Mouse (Mus musculus): ENCODE results near the gene Gm10295. TPM values are rescaled to one million over a fixed set of nuclear protein-coding genes. Genes with fewer than 3 reads are reported as not detected.

The Gm10295 gene
- polyA plus RNA-seq, 1 experiment from 2014 or later = not detected

GRCm38 (mm10) chr7:71313148-71313765 is 38.0 kb downstream of the Gm10295 start:
- Histone ChIP-seq H3K36me3 (ENCODE audit: poor library complexity, severe bottlenecking) (no peaks in the 10 kb centered on the region), H3K27ac (no peak overlapping the region), H3K4me3 (no peak overlapping the region), H3K27me3 (no peaks in the 10 kb centered on the region), H3K9me3 (replicated peaks) (no peaks in the 10 kb centered on the region), H3K4me2 (no peak overlapping the region), H3K4me1 (no peaks in the 10 kb centered on the region), H3K9ac (no peak overlapping the region)
- WGBS = 88% methylated on average over 7 of the region's 7 CpGs
- ATAC-seq = no peak

DNA sequence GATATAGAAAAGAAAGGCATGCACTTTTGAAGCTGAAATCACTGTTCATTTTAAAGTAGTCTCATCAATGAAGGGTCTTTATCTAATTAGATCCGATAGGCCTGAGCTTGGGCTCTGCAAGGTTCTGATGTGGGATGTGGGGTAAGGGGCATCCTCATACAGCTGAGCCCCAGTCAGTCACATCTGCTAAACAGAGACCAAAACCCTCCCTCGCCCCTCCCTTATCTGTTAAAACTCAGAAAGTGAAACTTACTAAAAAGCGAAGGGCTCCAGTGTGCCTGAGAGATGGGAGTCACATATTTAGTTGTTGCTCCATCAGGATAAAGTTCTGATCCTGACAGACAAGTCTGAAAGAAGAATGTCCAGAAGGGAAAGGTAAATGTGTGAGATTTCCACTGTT is 38.9 kb downstream of the Gm10295 start:
- no peak for ATAC-seq
- Histone ChIP-seq H3K4me1 (peaks cover 3% of the 10 kb centered on the region), H3K4me2 (no peak overlapping the region), H3K9ac (no peak overlapping the region), H3K27ac (no peak overlapping the region), H3K27me3 (no peaks in the 10 kb centered on the region), H3K4me3 (no peak overlapping the region), H3K36me3 (ENCODE audit: poor library complexity, severe bottlenecking) (no peaks in the 10 kb centered on the region), H3K9me3 (replicated peaks) (no peaks in the 10 kb centered on the region)
- WGBS = 91% methylated on average over 3 of the region's 3 CpGs

GRCm38 (mm10) chr7:71311411-71311810 is 39.9 kb downstream of the Gm10295 start:
- WGBS = 77% methylated on average over 11 of the region's 11 CpGs
- ATAC-seq = no peak

GRCm38 (mm10) chr7:71308051-71308450 is 43.2 kb downstream of the Gm10295 start:
- H3K9me3 ChIP-seq (replicated peaks) = no peaks in the 10 kb centered on the region
- WGBS = 70% methylated on average over 8 of the region's 8 CpGs
- no peak for ATAC-seq
- no peaks in the 10 kb centered on the region for H3K36me3 ChIP-seq (ENCODE audit: poor library complexity, severe bottlenecking)
- H3K4me1 ChIP-seq = peaks cover 4% of the 10 kb centered on the region
- no peak overlapping the region for H3K4me2 ChIP-seq
- no peak overlapping the region for H3K4me3 ChIP-seq
- H3K27me3 ChIP-seq = no peaks in the 10 kb centered on the region
- H3K27ac ChIP-seq = no peak overlapping the region
- no peak overlapping the region for H3K9ac ChIP-seq

More at GRCm38 (mm10) chr7:71311411-71311810, 39.9 kb downstream of the Gm10295 start:
- no peaks in the 10 kb centered on the region for H3K36me3 ChIP-seq (ENCODE audit: poor library complexity, severe bottlenecking)
- H3K9ac ChIP-seq = no peak overlapping the region
- H3K4me2 ChIP-seq = no peak overlapping the region
- H3K4me3 ChIP-seq = no peak overlapping the region
- H3K27me3 ChIP-seq = no peaks in the 10 kb centered on the region
- peaks cover 4% of the 10 kb centered on the region for H3K4me1 ChIP-seq
- no peak overlapping the region for H3K27ac ChIP-seq
- no peaks in the 10 kb centered on the region for H3K9me3 ChIP-seq (replicated peaks)

GRCm38 (mm10) chr7:71302714-71303113 is 48.6 kb downstream of the Gm10295 start:
- H3K9ac ChIP-seq = no peak overlapping the region
- no peak for ATAC-seq
- no peak overlapping the region for H3K4me2 ChIP-seq
- H3K27me3 ChIP-seq = no peaks in the 10 kb centered on the region
- H3K4me1 ChIP-seq = peaks cover 4% of the 10 kb centered on the region
- WGBS = 81% methylated on average over 4 of the region's 4 CpGs
- no peaks in the 10 kb centered on the region for H3K36me3 ChIP-seq (ENCODE audit: poor library complexity, severe bottlenecking)
- H3K9me3 ChIP-seq (replicated peaks) = no peaks in the 10 kb centered on the region
- no peak overlapping the region for H3K4me3 ChIP-seq
- H3K27ac ChIP-seq = no peak overlapping the region
